Mouse (Mus musculus) ES-Bruce4 (cell line): ENCODE data around the gene Pgap3.

Source experiments
- CTCF ChIP-seq: IDR thresholded peaks from one replicate; pipeline ENCODE4 v1.8.1; 2011; ENCODE audit warnings: low read depth, low read length
- EP300 ChIP-seq: IDR thresholded peaks from 2 replicates; pipeline ENCODE4 v1.6.1; 2011; ENCODE audit warnings: low read depth, low read length; ENCODE audit not compliant: insufficient read depth

GRCm38 (mm10) chr11:98366290-98366689, 34.0 kb downstream of the Pgap3 start:
- TF ChIP-seq EP300 (no peak), CTCF (no peak)
